Mouse (Mus musculus) megakaryocyte, embryonic 14.5 days (primary cell): Measurements from ENCODE around the gene A530016L24Rik.

Experiments used
- FLI1 ChIP-seq: IDR thresholded peaks from 2 replicates; pipeline ENCODE4 v1.6.1; 2012; ENCODE audit warnings: low read length, inconsistent platforms, mixed read lengths
- GATA1 ChIP-seq: IDR thresholded peaks from 3 replicates; pipeline ENCODE4 v1.6.1; 2012; ENCODE audit warnings: mixed read lengths, low read length, inconsistent platforms, borderline replicate concordance

DNA sequence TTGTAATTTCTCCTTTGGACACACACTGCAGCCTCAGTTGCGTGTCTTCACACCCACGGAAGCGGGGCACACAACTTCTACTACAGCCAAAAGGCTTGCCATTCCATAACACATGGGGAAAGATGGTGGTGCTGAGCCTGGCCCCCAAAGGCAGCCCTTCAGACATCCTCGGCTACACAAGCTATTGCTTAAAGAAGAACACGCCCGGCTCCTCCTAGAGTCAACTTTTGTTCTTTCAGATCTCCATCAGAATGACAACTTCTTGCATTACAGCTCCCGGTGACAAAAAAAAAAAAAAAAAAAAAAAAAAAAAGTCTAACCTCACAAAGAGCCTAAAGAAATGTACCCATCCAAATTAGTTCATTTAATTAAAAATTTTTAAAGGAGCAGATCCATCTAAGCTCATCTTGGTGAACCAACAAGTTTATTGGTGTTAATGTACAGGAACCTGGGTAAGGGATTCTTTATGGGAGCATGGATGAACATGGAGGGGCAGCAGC is 50.3 kb downstream of the A530016L24Rik start:
- TF ChIP-seq FLI1 (no peak), GATA1 (no peak)
